Mouse (Mus musculus): Measurements from ENCODE around the gene Cacna2d4.

The Cacna2d4 gene

GRCm38 (mm10) chr6:119310176-119310575 is 73.8 kb downstream of the Cacna2d4 start:
- ATAC-seq (ENCODE audit: low TSS enrichment) = peak; percentile 74

GRCm38 (mm10) chr6:119312381-119312780 is 76.1 kb downstream of the Cacna2d4 start:
- ATAC-seq (ENCODE audit: low TSS enrichment) = no peak

- no peak for ATAC-seq (ENCODE audit: low TSS enrichment)
These were observed 76.8 kb downstream of the Cacna2d4 start for GRCm38 (mm10) chr6:119313096-119313495.

- peak; percentile 17; the same call in 1 of the 2 replicates for ATAC-seq (ENCODE audit: low TSS enrichment)
These were observed 77.5 kb downstream of the Cacna2d4 start for GRCm38 (mm10) chr6:119313588-119314375.

GRCm38 (mm10) chr6:119314751-119315476 is 78.6 kb downstream of the Cacna2d4 start:
- peak; percentile 29 for ATAC-seq (ENCODE audit: low TSS enrichment)

GRCm38 (mm10) chr6:119318732-119319131 is 82.4 kb downstream of the Cacna2d4 start:
- ATAC-seq (ENCODE audit: low TSS enrichment) = no peak

- ATAC-seq (ENCODE audit: low TSS enrichment) = no peak
These were observed 83.0 kb downstream of the Cacna2d4 start for GRCm38 (mm10) chr6:119319358-119319757.

- no peak for ATAC-seq (ENCODE audit: low TSS enrichment)
These were observed 84.2 kb downstream of the Cacna2d4 start for GRCm38 (mm10) chr6:119320481-119320880.

- no peak for ATAC-seq (ENCODE audit: low TSS enrichment)
These were observed 85.4 kb downstream of the Cacna2d4 start for GRCm38 (mm10) chr6:119321752-119322151.

GRCm38 (mm10) chr6:119324776-119325175 is 88.5 kb downstream of the Cacna2d4 start:
- no peak for ATAC-seq (ENCODE audit: low TSS enrichment)

- no peak for ATAC-seq (ENCODE audit: low TSS enrichment)
These were observed 89.7 kb downstream of the Cacna2d4 start for GRCm38 (mm10) chr6:119325978-119326377.

- no peak for ATAC-seq (ENCODE audit: low TSS enrichment)
These were observed 90.2 kb downstream of the Cacna2d4 start for GRCm38 (mm10) chr6:119326541-119326940.

- 0 out of 2 replicates have a peak, but pooled peaks have one; percentile 2 for ATAC-seq (ENCODE audit: low TSS enrichment)
These were observed 92.3 kb downstream of the Cacna2d4 start for GRCm38 (mm10) chr6:119328521-119329115.

GRCm38 (mm10) chr6:119329215-119329714 is 92.9 kb downstream of the Cacna2d4 start:
- peak; percentile 77 for ATAC-seq (ENCODE audit: low TSS enrichment)

GRCm38 (mm10) chr6:119329936-119330335 is 93.6 kb downstream of the Cacna2d4 start:
- peak; percentile 32; the same call in 1 of the 2 replicates for ATAC-seq (ENCODE audit: low TSS enrichment)

- ATAC-seq (ENCODE audit: low TSS enrichment) = peak; percentile 46
These were observed 94.2 kb downstream of the Cacna2d4 start, which contains the start of gene Lrtm2 for GRCm38 (mm10) chr6:119330506-119330905. TSS of gene Lrtm2 (minus strand) at chr6:119330766.

- ATAC-seq (ENCODE audit: low TSS enrichment) = no peak
These were observed 95.8 kb downstream of the Cacna2d4 start for GRCm38 (mm10) chr6:119332111-119332510.

GRCm38 (mm10) chr6:119333202-119333601 is 96.9 kb downstream of the Cacna2d4 start:
- ATAC-seq (ENCODE audit: low TSS enrichment) = no peak

- ATAC-seq (ENCODE audit: low TSS enrichment) = no peak
These were observed 97.5 kb downstream of the Cacna2d4 start for GRCm38 (mm10) chr6:119333831-119334230.

GRCm38 (mm10) chr6:119336124-119336523 is 99.8 kb downstream of the Cacna2d4 start:
- no peak for ATAC-seq (ENCODE audit: low TSS enrichment)

GRCm38 (mm10) chr6:119337287-119337686 is 101.0 kb downstream of the Cacna2d4 start:
- 0 out of 2 replicates have a peak, but pooled peaks have one; percentile 2 for ATAC-seq (ENCODE audit: low TSS enrichment)

All from frontal cortex, adult (tissue).